Mouse (Mus musculus) ES-CJ7 (cell line): ENCODE results near the gene Chn2.

Source experiments
- DNase-seq: peaks from one replicate; pipeline ENCODE4 v3.0.0; 2011; ENCODE audit warnings: low read depth, low spot score

Chn2 gene

GRCm38 (mm10) chr6:54333116-54333651, 293.8 kb downstream of the Chn2 start:
- DNase-seq: no peak

GRCm38 (mm10) chr6:54333652-54334396, 294.5 kb downstream of the Chn2 start:
- no peak for DNase-seq

GRCm38 (mm10) chr6:54337321-54337720, 298.0 kb downstream of the Chn2 start:
- DNase-seq: no peak

GRCm38 (mm10) chr6:54341133-54341532, 301.8 kb downstream of the Chn2 start:
- no peak for DNase-seq

GRCm38 (mm10) chr6:54342223-54342622, 302.9 kb downstream of the Chn2 start:
- DNase-seq: no peak
